Mouse (Mus musculus) cortical plate, adult 2 months (tissue): ENCODE data around the gene Ush1g.

Experiments
- CTCF ChIP-seq: fragments of 200-500 bp; IDR thresholded peaks from 2 replicates; pipeline ENCODE4 v1.5.1; 2011; ENCODE audit warnings: mild to moderate bottlenecking, control low read depth, low read length; ENCODE audit not compliant: insufficient read depth; ENCODE audit errors: extremely low read depth
- POLR2A ChIP-seq: fragments of 200-500 bp; IDR thresholded peaks from 2 replicates; pipeline ENCODE4 v1.6.1; 2011; ENCODE audit warnings: mild to moderate bottlenecking, low read length, control low read depth; ENCODE audit not compliant: insufficient read depth; ENCODE audit errors: extremely low read depth

DNA sequence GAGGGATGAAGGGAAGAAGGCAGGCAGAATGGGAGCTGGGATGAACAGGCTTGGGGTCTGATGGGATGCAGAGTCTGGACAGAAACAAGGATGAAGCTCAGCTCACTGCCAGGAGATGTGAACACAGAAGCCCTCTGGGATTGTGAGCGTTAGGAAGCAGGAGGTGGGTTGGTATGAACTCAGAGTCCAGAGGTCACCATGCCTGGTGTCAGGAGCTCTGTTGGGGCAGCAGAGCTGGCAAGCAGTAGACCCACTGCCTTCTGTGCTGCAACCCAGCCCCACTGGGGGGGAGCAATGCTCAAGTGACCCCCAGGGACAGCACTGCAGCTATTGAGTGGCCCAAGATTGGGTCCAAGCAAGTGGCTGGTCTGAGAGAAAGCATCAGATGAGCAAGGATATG lies 16.0 kb upstream of the Ush1g start:
- TF ChIP-seq POLR2A (no peak), CTCF (no peak)
